ENCODE assay signal across 8 mouse cellular contexts in genomic region chr9:96630571-96631388, GRCm38 (mm10). TPM values are rescaled to one million over a fixed set of nuclear protein-coding genes. Genes with fewer than 3 reads are reported as not detected.
A peak's percentile ranks its signal among the peaks of the same experiment; 100 is the strongest.
DNase-seq lines count a peak whose midpoint lies in the region; ATAC-seq and TF ChIP-seq lines count a peak whose summit lies in the region.

No protein-coding gene starts in this region.

- no peaks in the 10 kb centered on the region for H3K27me3 ChIP-seq in heart, adult 2 months (ENCODE audit: control insufficient read depth, insufficient read depth, low read length)
- H3K27me3 ChIP-seq in liver, embryonic 15.5 days = peaks cover 48% of the 10 kb centered on the region
- H3K27me3 ChIP-seq in neural tube, embryonic 11.5 days (ENCODE audit: control insufficient read depth, insufficient read depth, low read length) = 0 out of 2 replicates have a peak, but pooled peaks cover 2% of the 10 kb centered on the region
- no peaks in the 10 kb centered on the region for H3K27me3 ChIP-seq in stomach, postnatal 0 days (ENCODE audit: control insufficient read depth, insufficient read depth, low read length)

- peak overlapping the region; percentile 65 for H3K4me3 ChIP-seq in heart, adult 2 months
- H3K4me3 ChIP-seq in liver, embryonic 15.5 days (replicated peaks) = peak overlapping the region; percentile 77
- peak overlapping the region; percentile 70 for H3K4me3 ChIP-seq in neural tube, embryonic 11.5 days (ENCODE audit: low read depth, low read length)
- peak overlapping the region; percentile 99 for H3K4me3 ChIP-seq in stomach, postnatal 0 days (ENCODE audit: low read depth, low read length)

- peak; percentile 78 for ATAC-seq in liver, embryonic 15.5 days (ENCODE audit: insufficient read depth)
- peak; percentile 87 for ATAC-seq in neural tube, embryonic 11.5 days (ENCODE audit: insufficient read depth, low FRiP score, low TSS enrichment)
- peak; percentile 81 for ATAC-seq in stomach, postnatal 0 days (ENCODE audit: low FRiP score, low TSS enrichment)

- no peaks in the 10 kb centered on the region for H3K4me1 ChIP-seq in heart, adult 2 months (ENCODE audit: control insufficient read depth, insufficient read depth, low read length)
- peaks cover 38% of the 10 kb centered on the region for H3K4me1 ChIP-seq in liver, embryonic 15.5 days (replicated peaks)
- H3K4me1 ChIP-seq in neural tube, embryonic 11.5 days (ENCODE audit: control insufficient read depth, insufficient read depth, low read length) = 0 out of 2 replicates have a peak, but pooled peaks cover 3% of the 10 kb centered on the region
- H3K4me1 ChIP-seq in stomach, postnatal 0 days (replicated peaks; ENCODE audit: control insufficient read depth, insufficient read depth) = no peaks in the 10 kb centered on the region

- H3K27ac ChIP-seq in heart, adult 2 months = peak overlapping the region; percentile 88
- H3K27ac ChIP-seq in liver, embryonic 15.5 days (replicated peaks) = peak overlapping the region; percentile 77
- H3K27ac ChIP-seq in neural tube, embryonic 11.5 days (ENCODE audit: low read depth, low read length) = peak overlapping the region; percentile 98
- H3K27ac ChIP-seq in stomach, postnatal 0 days (replicated peaks) = peak overlapping the region; percentile 99

- intact Hi-C loops in heart, adult 2 months (cut with DNase I) = loop anchor here (5.0 kb wide), 1 partner anchor 87 kb away; no protein-coding TSS in a partner anchor

- peaks cover 2% of the 10 kb centered on the region; the same call in 1 of the 2 replicates for H3K79me2 ChIP-seq in heart, adult 2 months (replicated peaks; ENCODE audit: control insufficient read depth, insufficient read depth, low read length)

- peak; percentile 86 for DNase-seq in A20 (ENCODE audit: low read depth, low spot score)
- DNase-seq in adrenal gland, adult 18-20 months (ENCODE audit: low spot score in 2 of 2) = peak; percentile 54 to 56
- peak; percentile 84 for DNase-seq in embryo, embryonic 11 days
- DNase-seq in heart, adult 2 months = peak; percentile 78
- peak; percentile 73 for DNase-seq in kidney, adult 18-20 months
- DNase-seq in neural tube, embryonic 11.5 days (ENCODE audit: low spot score) = peak; percentile 75
- peak; percentile 86 for DNase-seq in stomach, postnatal 0 days (ENCODE audit: low spot score)

- TF ChIP-seq EP300 in heart, adult 2 months (IDR thresholded peaks at IDR 0.05; ENCODE audit: insufficient read depth, low read depth, low read length) = no peak
- no peak for TF ChIP-seq EP300 in stomach, postnatal 0 days (optimal IDR thresholded peaks at IDR 0.05)

- TF ChIP-seq POLR2A in heart, adult 2 months (IDR thresholded peaks at IDR 0.05; ENCODE audit: insufficient read depth, low read depth, low read length) = no peak

- peak overlapping the region; percentile 94 for H3K9ac ChIP-seq in heart, adult 2 months (ENCODE audit: low read depth, low read length)
- H3K9ac ChIP-seq in liver, embryonic 15.5 days = peak overlapping the region; percentile 76
- peak overlapping the region; percentile 88 for H3K9ac ChIP-seq in neural tube, embryonic 11.5 days (ENCODE audit: low read length)
- peak overlapping the region; percentile 100 for H3K9ac ChIP-seq in stomach, postnatal 0 days (ENCODE audit: low read length)

- H3K9me3 ChIP-seq in liver, embryonic 15.5 days (replicated peaks) = no peaks in the 10 kb centered on the region
- H3K9me3 ChIP-seq in neural tube, embryonic 11.5 days (ENCODE audit: control insufficient read depth, low read length) = no peaks in the 10 kb centered on the region
- H3K9me3 ChIP-seq in stomach, postnatal 0 days (ENCODE audit: control insufficient read depth, low read length) = no peaks in the 10 kb centered on the region

- H3K4me2 ChIP-seq in liver, embryonic 15.5 days = peak overlapping the region; percentile 99
- peak overlapping the region; percentile 72 for H3K4me2 ChIP-seq in neural tube, embryonic 11.5 days (ENCODE audit: low read depth)
- peak overlapping the region; percentile 91 for H3K4me2 ChIP-seq in stomach, postnatal 0 days (replicated peaks; ENCODE audit: low read depth)

- no peak for TF ChIP-seq CTCF in heart, adult 2 months (IDR thresholded peaks at IDR 0.05)
- TF ChIP-seq CTCF in stomach, postnatal 0 days (IDR thresholded peaks at IDR 0.05; ENCODE audit: low read depth) = no peak

- H3K36me3 ChIP-seq in heart, adult 2 months (ENCODE audit: control insufficient read depth, insufficient read depth, low read length) = no peaks in the 10 kb centered on the region
- no peaks in the 10 kb centered on the region for H3K36me3 ChIP-seq in liver, embryonic 15.5 days (replicated peaks)
- H3K36me3 ChIP-seq in neural tube, embryonic 11.5 days (ENCODE audit: control insufficient read depth, insufficient read depth, low read length) = no peaks in the 10 kb centered on the region
- no peaks in the 10 kb centered on the region for H3K36me3 ChIP-seq in stomach, postnatal 0 days (ENCODE audit: control insufficient read depth, insufficient read depth, low read length)

- under 1% methylated on average over 84 of the region's 105 CpGs for WGBS in heart, adult 2 months
- WGBS in liver, embryonic 15.5 days (ENCODE audit: insufficient replicate concordance) = under 1% methylated on average over 82 of the region's 105 CpGs
- 0% methylated on average over 31 of the region's 105 CpGs for WGBS in neural tube, embryonic 11.5 days
- under 1% methylated on average over 81 of the region's 105 CpGs for WGBS in stomach, postnatal 0 days

RNA-seq across cellular contexts. Expression of gene Rasa2, which starts 0.6 kb away (rescaled TPM):
- total RNA-seq in adrenal gland, adult 18-20 months (2021) = 10 to 100 TPM; 12.1 to 15.4 TPM
- total RNA-seq in heart, adult 2 months (2021) = 1 to 10 TPM; 5.5 to 6.0 TPM
- 2.1 and 3.0 TPM in 2 replicates for polyA plus RNA-seq in heart, adult 2 months (2012; rRNA removed)
- 1.8 and 2.2 TPM in 2 replicates for polyA plus RNA-seq in liver, embryonic 15.5 days (2015; fragmentation: Nextera tagmentation; extraction: Ambion mirVana)
- polyA plus RNA-seq in neural tube, embryonic 11.5 days (2014; fragmentation: Nextera tagmentation; extraction: Ambion mirVana) = 15.7 and 16.7 TPM in 2 replicates
- 12.2 and 12.5 TPM in 2 replicates for polyA plus RNA-seq in stomach, postnatal 0 days (2015; fragmentation: Nextera tagmentation; extraction: Ambion mirVana)

Comparison
In these comparisons a context has a peak if more than half of its experiments do, and no peak if none do; other contexts are left out.
1. Peak in every context shown above with its lines: DNase-seq, ATAC-seq, H3K4me3 ChIP-seq and H3K27ac ChIP-seq.